Comparison of ENCODE assay signal across 17 mouse cellular contexts in the genomic region with DNA sequence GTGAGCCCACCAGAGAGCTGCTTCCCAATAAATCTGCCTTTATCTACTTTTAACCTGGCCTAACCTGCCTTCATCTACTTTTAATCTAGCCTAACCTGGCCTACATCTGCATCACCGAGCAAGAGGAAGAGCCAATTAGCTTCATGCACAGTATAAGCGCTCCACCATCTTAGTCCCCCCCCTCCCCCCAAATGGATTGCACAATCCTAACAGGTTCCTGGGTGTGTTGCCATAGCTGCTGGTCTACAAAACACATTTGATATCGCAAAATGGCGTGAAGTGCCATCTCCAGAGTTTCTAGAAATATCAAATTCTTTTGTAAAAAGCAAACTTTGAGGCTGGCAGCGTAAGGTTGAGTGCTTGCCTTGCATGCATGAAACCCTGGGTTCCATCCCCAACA. TPM values are rescaled to one million over a fixed set of nuclear protein-coding genes. Genes with fewer than 3 reads are reported as not detected.
"Had no signal": no experiment of that assay in that cellular context is flagged by ENCODE, and none has a peak within 500 bp of the region (broad histone marks: within the 10 kb centered on the region; RNA-seq: fewer than 3 reads in every experiment).

No protein-coding gene starts in this region.

- H3K4me2 ChIP-seq: neural tube, embryonic 13.5 days; neural tube, embryonic 15.5 days; stomach, embryonic 15.5 days had no signal

- H3K4me3 ChIP-seq: neural tube, embryonic 13.5 days; neural tube, embryonic 15.5 days; stomach, embryonic 15.5 days had no signal

- H3K27me3 ChIP-seq: neural tube, embryonic 13.5 days; neural tube, embryonic 15.5 days; stomach, embryonic 15.5 days had no signal

- H3K9me3 ChIP-seq: neural tube, embryonic 13.5 days; neural tube, embryonic 15.5 days; stomach, embryonic 15.5 days had no signal

- H3K27ac ChIP-seq: neural tube, embryonic 13.5 days; neural tube, embryonic 15.5 days; stomach, embryonic 15.5 days; stomach, postnatal 0 days had no signal

- H3K36me3 ChIP-seq: neural tube, embryonic 13.5 days; neural tube, embryonic 15.5 days; stomach, embryonic 15.5 days had no signal

- DNase-seq: right cerebral cortex, adult 18-20 months; right cerebral cortex, postnatal 14 days; right cerebral cortex, postnatal 25 days; right cerebral cortex, postnatal 4 days; spleen, adult 18-20 months; thymus, adult 18-20 months; thymus, adult 2 months; thymus, postnatal 14 days; thymus, postnatal 25 days; thymus, postnatal 36 days; thymus, postnatal 4 days had no signal

- H3K9ac ChIP-seq: neural tube, embryonic 13.5 days; neural tube, embryonic 15.5 days; stomach, embryonic 15.5 days had no signal

- H3K4me1 ChIP-seq: stomach, embryonic 15.5 days had no signal

RNA-seq across cellular contexts. Expression of gene Mchr1, which starts 24.0 kb away (rescaled TPM):
- total RNA-seq: neutrophil, adult 5-6 weeks had no signal
- polyA plus RNA-seq: spleen, adult 2 months had no signal
